Mouse (Mus musculus): Measurements from ENCODE around the gene Syngap1.

- peak; percentile 56; the same call in 1 of the 2 replicates for TF ChIP-seq CTCF (IDR thresholded peaks at IDR 0.05; ENCODE audit: borderline replicate concordance, control insufficient read depth, extremely low read depth, insufficient read depth, low read length, poor library complexity)
- no peak for TF ChIP-seq POLR2A (IDR thresholded peaks at IDR 0.05; ENCODE audit: control insufficient read depth, extremely low read depth, insufficient read depth, low read length, poor library complexity)
These were observed 8.1 kb downstream of the Syngap1 start for GRCm38 (mm10) chr17:26949051-26949577.
